Mouse (Mus musculus) thymus, postnatal 4 days (tissue): ENCODE data around the gene Gzmk.

Source experiments
- DNase-seq: peaks from one replicate; pipeline ENCODE4 v3.0.0; 2021

Gzmk gene

GRCm38 (mm10) chr13:113201631-113202030 is 24.1 kb downstream of the Gzmk start:
- DNase-seq: no peak

- DNase-seq: no peak
Observed at GRCm38 (mm10) chr13:113200726-113201125, 25.0 kb downstream of the Gzmk start.

- peak; percentile 21 for DNase-seq
Observed at GRCm38 (mm10) chr13:113199331-113199730, 26.4 kb downstream of the Gzmk start.

- peak; percentile 43 for DNase-seq
Observed at GRCm38 (mm10) chr13:113197872-113198502, 27.7 kb downstream of the Gzmk start.

- no peak for DNase-seq
Observed at GRCm38 (mm10) chr13:113196808-113197674, 28.7 kb downstream of the Gzmk start.

GRCm38 (mm10) chr13:113183720-113184119 is 42.0 kb downstream of the Gzmk start:
- no peak for DNase-seq

GRCm38 (mm10) chr13:113183310-113183709 is 42.4 kb downstream of the Gzmk start:
- DNase-seq: no peak

GRCm38 (mm10) chr13:113174162-113174561 is 51.5 kb downstream of the Gzmk start:
- DNase-seq: no peak

- DNase-seq: no peak
Observed at GRCm38 (mm10) chr13:113170256-113170655, 55.5 kb downstream of the Gzmk start.

GRCm38 (mm10) chr13:113168018-113168534 is 57.6 kb downstream of the Gzmk start:
- DNase-seq: no peak

GRCm38 (mm10) chr13:113164252-113165005 is 61.3 kb downstream of the Gzmk start:
- no peak for DNase-seq

- DNase-seq: no peak
Observed at GRCm38 (mm10) chr13:113151556-113151955, 74.2 kb downstream of the Gzmk start.

- DNase-seq: no peak
Observed at GRCm38 (mm10) chr13:113139597-113139996, 86.1 kb downstream of the Gzmk start.

GRCm38 (mm10) chr13:113129974-113130373 is 95.7 kb downstream of the Gzmk start:
- DNase-seq: no peak
